Mouse (Mus musculus) hindbrain, embryonic 14.5 days (tissue): ENCODE data around the gene Zfand3. TPM values are rescaled to one million over a fixed set of nuclear protein-coding genes. Genes with fewer than 3 reads are reported as not detected.
A peak's percentile ranks its signal among the peaks of the same experiment; 100 is the strongest.

Experiments used
- ATAC-seq: fragments of 200-750 bp; cut with Nextera tagmentation; 2 replicates; pipeline ENCODE4 v1.8.0; 2017; ENCODE audit warnings: moderate number of reproducible peaks, mild to moderate bottlenecking, moderate TSS enrichment, moderate library complexity; ENCODE audit not compliant: low FRiP score
- DNase-seq: peaks from one replicate; pipeline ENCODE4 v3.0.0-alpha.2; 2015; ENCODE audit warnings: low spot score
- H3K27ac ChIP-seq: fragments of 300-500 bp; sonication (generic); 2 replicates; pipeline ENCODE4 v1.5.1; 2014; ENCODE audit warnings: mild to moderate bottlenecking, moderate library complexity
- H3K27me3 ChIP-seq: fragments of 300-500 bp; sonication (generic); 2 replicates; pipeline ENCODE4 v1.6.1; 2014; ENCODE audit warnings: mild to moderate bottlenecking, low read length, mixed read lengths; ENCODE audit not compliant: control insufficient read depth, insufficient read depth
- H3K36me3 ChIP-seq: fragments of 300-500 bp; sonication (generic); replicated peaks from 2 replicates; pipeline ENCODE4 v1.6.1; 2014; ENCODE audit not compliant: control insufficient read depth, insufficient read depth
- H3K4me1 ChIP-seq: fragments of 300-500 bp; sonication (generic); replicated peaks from 2 replicates; pipeline ENCODE4 v1.6.1; 2014; ENCODE audit warnings: antibody characterized with exemption, low read length, mixed read lengths; ENCODE audit not compliant: control insufficient read depth, insufficient read depth
- H3K4me2 ChIP-seq: fragments of 300-500 bp; sonication (generic); replicated peaks from 2 replicates; pipeline ENCODE4 v1.6.1; 2014; ENCODE audit warnings: mild to moderate bottlenecking, moderate library complexity
- H3K4me3 ChIP-seq: fragments of 300-500 bp; sonication (generic); replicated peaks from 2 replicates; pipeline ENCODE4 v1.5.1; 2014; ENCODE audit warnings: mild to moderate bottlenecking, low read length
- H3K9ac ChIP-seq: fragments of 300-500 bp; sonication (generic); 2 replicates; pipeline ENCODE4 v1.6.1; 2014
- H3K9me3 ChIP-seq: fragments of 300-500 bp; sonication (generic); 2 replicates; pipeline ENCODE4 v1.6.1; 2016; ENCODE audit warnings: low read length; ENCODE audit not compliant: control insufficient read depth
- WGBS: fragments of 180-500 bp; shearing (Covaris S2); extraction: QIAGEN DNeasy Blood & Tissue Kit; methylation state at CpG from one replicate; pipeline ENCODE4 v1.1.7; 2014; 5-methylcytosine and 5-hydroxymethylcytosine counted together
- polyA plus RNA-seq: library from polyadenylated mRNA; unstranded; fragments of >200 nt; fragmentation: Nextera tagmentation; extraction: Ambion mirVana; gene quantifications from 2 replicates; pipeline ENCODE4 v1.2.1, GENCODE M21; 2014

Zfand3 gene
- polyA plus RNA-seq, 1 experiment from 2014 or later: 43.2 TPM

- ATAC-seq: no peak
- Histone ChIP-seq H3K4me3 (no peak overlapping the region), H3K4me2 (no peak overlapping the region), H3K4me1 (peaks cover 27% of the 10 kb centered on the region), H3K9me3 (no peaks in the 10 kb centered on the region), H3K9ac (no peak overlapping the region), H3K36me3 (no peaks in the 10 kb centered on the region), H3K27ac (no peak overlapping the region), H3K27me3 (no peaks in the 10 kb centered on the region)
- 33% methylated on average over 7 of the region's 7 CpGs for WGBS
- DNase-seq: no peak
Measured at GRCm38 (mm10) chr17:30253924-30254323, 249.4 kb downstream of the Zfand3 start.

- no peak overlapping the region for H3K9ac ChIP-seq
- no peak for DNase-seq
- H3K4me2 ChIP-seq: no peak overlapping the region
- H3K36me3 ChIP-seq: no peaks in the 10 kb centered on the region
- H3K4me1 ChIP-seq: peaks cover 43% of the 10 kb centered on the region
- H3K27me3 ChIP-seq: no peaks in the 10 kb centered on the region
- H3K27ac ChIP-seq: 0 out of 2 replicates have a peak overlapping the region, but pooled peaks have one; percentile 5
- 56% methylated on average over 8 of the region's 8 CpGs for WGBS
- no peak overlapping the region for H3K4me3 ChIP-seq
- H3K9me3 ChIP-seq: no peaks in the 10 kb centered on the region
- no peak for ATAC-seq
Measured at GRCm38 (mm10) chr17:30255928-30256560, 251.5 kb downstream of the Zfand3 start.

- ATAC-seq: no peak
- Histone ChIP-seq H3K9ac (no peak overlapping the region), H3K4me1 (peaks cover 59% of the 10 kb centered on the region), H3K36me3 (no peaks in the 10 kb centered on the region), H3K4me2 (no peak overlapping the region), H3K27me3 (no peaks in the 10 kb centered on the region), H3K27ac (no peak overlapping the region), H3K4me3 (no peak overlapping the region), H3K9me3 (no peaks in the 10 kb centered on the region)
- DNase-seq: no peak
- 67% methylated on average over 4 of the region's 4 CpGs for WGBS
Measured at GRCm38 (mm10) chr17:30258480-30258879, 253.9 kb downstream of the Zfand3 start.

GRCm38 (mm10) chr17:30259938-30260337 is 255.4 kb downstream of the Zfand3 start:
- Histone ChIP-seq H3K27ac (no peak overlapping the region), H3K36me3 (no peaks in the 10 kb centered on the region), H3K27me3 (no peaks in the 10 kb centered on the region), H3K4me3 (no peak overlapping the region), H3K4me2 (no peak overlapping the region), H3K9me3 (no peaks in the 10 kb centered on the region), H3K9ac (no peak overlapping the region), H3K4me1 (peaks cover 59% of the 10 kb centered on the region)
- WGBS: 67% methylated on average over 6 of the region's 6 CpGs
- no peak for ATAC-seq
- DNase-seq: no peak

Other genes with a start within 250 kb of the Zfand3 start
- 17.0 and 17.6 TPM in 2 replicates for gene Mdga1, start 34.6 kb upstream of the Zfand3 start, polyA plus RNA-seq